Comparison of ENCODE assay signal across 17 mouse cellular contexts in genomic region chr13:99189671-99190070, GRCm38 (mm10). TPM values are rescaled to one million over a fixed set of nuclear protein-coding genes. Genes with fewer than 3 reads are reported as not detected.
A peak's percentile ranks its signal among the peaks of the same experiment; 100 is the strongest.
DNase-seq lines count a peak whose midpoint lies in the region; ATAC-seq and TF ChIP-seq lines count a peak whose summit lies in the region.
"Had no signal": no experiment of that assay in that cellular context is flagged by ENCODE, and none has a peak within 500 bp of the region (broad histone marks: within the 10 kb centered on the region; RNA-seq: fewer than 3 reads in every experiment).

No protein-coding gene starts in this region.

- no peaks in the 10 kb centered on the region for H3K9me3 ChIP-seq in hindbrain, embryonic 13.5 days
- H3K9me3 ChIP-seq in hindbrain, embryonic 14.5 days (ENCODE audit: control insufficient read depth, low read length): no peaks in the 10 kb centered on the region
- H3K9me3 ChIP-seq: liver, embryonic 15.5 days; megakaryocyte, embryonic 14.5 days; stomach, embryonic 15.5 days had no signal

- 0 out of 2 replicates have a peak overlapping the region, but pooled peaks have one; percentile 2 for H3K27ac ChIP-seq in hindbrain, embryonic 13.5 days
- no peak overlapping the region for H3K27ac ChIP-seq in hindbrain, embryonic 14.5 days
- H3K27ac ChIP-seq in liver, adult 2 months (replicated peaks; ENCODE audit: insufficient read depth, low read depth, low read length): peak overlapping the region; percentile 55
- H3K27ac ChIP-seq in cortical plate, adult 2 months (ENCODE audit: insufficient read depth, low read length): peak overlapping the region; percentile 90
- H3K27ac ChIP-seq: liver, embryonic 15.5 days; stomach, embryonic 15.5 days had no signal

- peak; percentile 92 for DNase-seq in heart, adult 11 months
- DNase-seq in heart, postnatal 36 days: no peak
- DNase-seq in hindbrain, embryonic 14.5 days (ENCODE audit: low spot score): no peak
- DNase-seq in liver, adult 2 months (ENCODE audit: extremely low read depth, low read depth, low spot score): no peak
- DNase-seq in liver: no peak
- DNase-seq in ovary, adult 18-20 months (ENCODE audit: low spot score): no peak
- DNase-seq: cerebellum, postnatal 25 days; forebrain, postnatal 0 days; gastrocnemius, postnatal 14 days; layer of hippocampus, postnatal 36 days; retina, postnatal 1 day had no signal

- H3K27me3 ChIP-seq in hindbrain, embryonic 13.5 days: no peaks in the 10 kb centered on the region
- no peaks in the 10 kb centered on the region for H3K27me3 ChIP-seq in hindbrain, embryonic 14.5 days (ENCODE audit: control insufficient read depth, insufficient read depth, low read length)
- H3K27me3 ChIP-seq in liver, adult 2 months (ENCODE audit: control insufficient read depth, insufficient read depth, low read length): no peaks in the 10 kb centered on the region
- H3K27me3 ChIP-seq: liver, embryonic 15.5 days; stomach, embryonic 15.5 days had no signal

- 82% methylated on average over 3 of the region's 3 CpGs for WGBS in hindbrain, embryonic 13.5 days
- 83% methylated on average over 3 of the region's 3 CpGs for WGBS in hindbrain, embryonic 14.5 days
- WGBS in liver, adult 2 months: 63% methylated on average over 3 of the region's 3 CpGs

- H3K4me2 ChIP-seq in hindbrain, embryonic 13.5 days: no peak overlapping the region
- H3K4me2 ChIP-seq in hindbrain, embryonic 14.5 days (replicated peaks): no peak overlapping the region
- H3K4me2 ChIP-seq: stomach, embryonic 15.5 days had no signal

- no peak for TF ChIP-seq CTCF in liver, adult 2 months (IDR thresholded peaks at IDR 0.05; ENCODE audit: low read depth, low read length)
- TF ChIP-seq CTCF in cortical plate, adult 2 months (IDR thresholded peaks at IDR 0.05; ENCODE audit: extremely low read depth, insufficient read depth, low read length): no peak

- no peak for TF ChIP-seq POLR2A in liver, adult 2 months (IDR thresholded peaks at IDR 0.05; ENCODE audit: extremely low read depth, insufficient read depth, low read length)
- TF ChIP-seq POLR2A in cortical plate, adult 2 months (IDR thresholded peaks at IDR 0.05; ENCODE audit: extremely low read depth, insufficient read depth, low read length): no peak

- intact Hi-C loops in heart, postnatal 36 days (cut with DNase I): loop anchor here (1.0 kb wide), 1 partner anchor 49 kb away; no protein-coding TSS in a partner anchor

- H3K9ac ChIP-seq in hindbrain, embryonic 13.5 days: no peak overlapping the region
- H3K9ac ChIP-seq in hindbrain, embryonic 14.5 days: no peak overlapping the region
- H3K9ac ChIP-seq in liver, adult 2 months (ENCODE audit: low read depth, low read length): no peak overlapping the region
- H3K9ac ChIP-seq: forebrain, postnatal 0 days; liver, embryonic 15.5 days; stomach, embryonic 15.5 days had no signal

- H3K79me2 ChIP-seq in liver, adult 2 months (ENCODE audit: control insufficient read depth, insufficient read depth, low read length): no peaks in the 10 kb centered on the region

- no peak overlapping the region for H3K4me3 ChIP-seq in hindbrain, embryonic 13.5 days
- H3K4me3 ChIP-seq in hindbrain, embryonic 14.5 days (replicated peaks; ENCODE audit: low read length): no peak overlapping the region
- no peak overlapping the region for H3K4me3 ChIP-seq in liver, adult 2 months (ENCODE audit: insufficient read depth, low read depth, low read length)
- no peak overlapping the region for H3K4me3 ChIP-seq in cortical plate, adult 2 months (ENCODE audit: insufficient read depth, low read length)
- H3K4me3 ChIP-seq: liver, embryonic 15.5 days; megakaryocyte, embryonic 14.5 days; stomach, embryonic 15.5 days had no signal

- H3K36me3 ChIP-seq in hindbrain, embryonic 13.5 days: no peaks in the 10 kb centered on the region
- no peaks in the 10 kb centered on the region for H3K36me3 ChIP-seq in hindbrain, embryonic 14.5 days (replicated peaks; ENCODE audit: control insufficient read depth, insufficient read depth)
- H3K36me3 ChIP-seq in liver, adult 2 months (ENCODE audit: control insufficient read depth, insufficient read depth, low read length): no peaks in the 10 kb centered on the region
- H3K36me3 ChIP-seq: liver, embryonic 15.5 days; stomach, embryonic 15.5 days had no signal

- ATAC-seq in hindbrain, embryonic 13.5 days (ENCODE audit: low FRiP score): no peak
- no peak for ATAC-seq in hindbrain, embryonic 14.5 days (ENCODE audit: low FRiP score)
- ATAC-seq: forebrain, postnatal 0 days; hindbrain, embryonic 16.5 days had no signal

- H3K4me1 ChIP-seq in hindbrain, embryonic 13.5 days (replicated peaks): 0 out of 2 replicates have a peak, but pooled peaks cover 27% of the 10 kb centered on the region
- H3K4me1 ChIP-seq in hindbrain, embryonic 14.5 days (replicated peaks; ENCODE audit: control insufficient read depth, insufficient read depth, low read length): 0 out of 2 replicates have a peak, but pooled peaks cover 7% of the 10 kb centered on the region
- H3K4me1 ChIP-seq in liver, adult 2 months (ENCODE audit: control insufficient read depth, insufficient read depth, low read length): peaks cover 1% of the 10 kb centered on the region; the same call in 1 of the 2 replicates
- peaks cover 5% of the 10 kb centered on the region; the same call in 1 of the 2 replicates for H3K4me1 ChIP-seq in cortical plate, adult 2 months (ENCODE audit: control insufficient read depth, insufficient read depth, low read length)
- H3K4me1 ChIP-seq: liver, embryonic 15.5 days; stomach, embryonic 15.5 days had no signal

RNA-seq across cellular contexts. Expression of gene Zfp366, which starts 5.0 kb away (rescaled TPM):
- total RNA-seq in heart, postnatal 36 days (2021): 10 to 100 TPM in 1 of 2 experiments, 1 to 10 TPM in 1; 7.5 to 12.1 TPM
- 0.64 and 0.72 TPM in 2 replicates for polyA plus RNA-seq in hindbrain, embryonic 13.5 days (2015; fragmentation: Nextera tagmentation; extraction: Ambion mirVana)
- 0.78 and 1.3 TPM in 2 replicates for polyA plus RNA-seq in hindbrain, embryonic 14.5 days (2014; fragmentation: Nextera tagmentation; extraction: Ambion mirVana)
- total RNA-seq in liver, adult 2 months (2014; rRNA removed): 0.74 and 1.1 TPM in 2 replicates
- polyA plus RNA-seq in liver, adult 2 months (2012; rRNA removed): 0.47 and 0.56 TPM in 2 replicates
- 2.3 and 2.4 TPM in 2 replicates for polyA plus RNA-seq in cortical plate, adult 2 months (2012; rRNA removed)
